Mouse (Mus musculus): Measurements from ENCODE around the gene Timmdc1.

- TF ChIP-seq CTCF (IDR thresholded peaks at IDR 0.05; ENCODE audit: extremely low read depth, insufficient read depth, insufficient read length, insufficient replicate concordance) (no peak), POLR2A (IDR thresholded peaks at IDR 0.05; ENCODE audit: low read depth, low read length) (no peak)
Observed at GRCm38 (mm10) chr16:38474677-38475286, 47.7 kb downstream of the Timmdc1 start.

Data from spleen, adult 2 months (tissue).